ENCODE assay signal across 20 mouse cellular contexts in the genomic region with DNA sequence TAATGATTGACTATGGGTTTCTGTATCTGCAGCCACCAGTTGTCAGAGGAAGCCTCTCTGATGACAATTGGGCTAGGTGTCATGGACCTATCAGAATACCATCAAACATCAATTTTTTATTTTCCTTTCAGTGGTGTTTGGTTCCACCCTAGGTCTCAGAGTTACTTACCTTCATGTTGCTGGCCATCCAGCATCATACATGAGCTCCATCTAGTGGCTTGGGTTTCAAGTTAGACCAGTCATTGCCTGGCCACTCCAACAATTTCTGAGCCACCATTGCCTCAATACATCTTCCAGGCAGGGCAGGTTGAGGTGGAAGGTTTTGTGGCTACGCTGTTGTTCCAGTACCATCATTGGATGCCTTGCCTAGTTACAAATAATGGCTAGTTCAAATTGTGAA.
DNase-seq lines count a peak whose midpoint lies in the region; ATAC-seq and TF ChIP-seq lines count a peak whose summit lies in the region.
"Had no signal": no experiment of that assay in that cellular context is flagged by ENCODE, and none has a peak within 500 bp of the region (broad histone marks: within the 10 kb centered on the region; RNA-seq: fewer than 3 reads in every experiment).

No protein-coding gene starts in this region.

- no peaks in the 10 kb centered on the region for H3K9me3 ChIP-seq in intestine, postnatal 0 days (ENCODE audit: control insufficient read depth)
- no peaks in the 10 kb centered on the region for H3K9me3 ChIP-seq in intestine, embryonic 15.5 days
- H3K9me3 ChIP-seq: forebrain, embryonic 10.5 days; heart, embryonic 15.5 days; limb, embryonic 13.5 days; liver, embryonic 13.5 days; midbrain, embryonic 13.5 days had no signal

- H3K9ac ChIP-seq in intestine, postnatal 0 days (ENCODE audit: low read depth, low read length): no peak overlapping the region
- no peak overlapping the region for H3K9ac ChIP-seq in intestine, embryonic 15.5 days
- H3K9ac ChIP-seq: heart, embryonic 15.5 days; limb, embryonic 13.5 days; liver, embryonic 13.5 days; midbrain, embryonic 13.5 days had no signal

- no peak overlapping the region for H3K4me3 ChIP-seq in intestine, postnatal 0 days (ENCODE audit: low read depth, low read length)
- no peak overlapping the region for H3K4me3 ChIP-seq in intestine, embryonic 15.5 days (replicated peaks)
- H3K4me3 ChIP-seq: forebrain, embryonic 10.5 days; heart, adult 2 months; heart, embryonic 15.5 days; limb, embryonic 13.5 days; liver, embryonic 13.5 days; midbrain, embryonic 13.5 days; myocyte had no signal

- TF ChIP-seq CTCF in intestine, postnatal 0 days (IDR thresholded peaks at IDR 0.05; ENCODE audit: low read depth): peak; percentile 34

- WGBS in intestine, postnatal 0 days: 86% methylated on average over 1 of the region's 1 CpGs
- WGBS in intestine, embryonic 15.5 days: 97% methylated on average over 1 of the region's 1 CpGs

- H3K4me1 ChIP-seq in intestine, postnatal 0 days (replicated peaks; ENCODE audit: control insufficient read depth, insufficient read depth, low read length): no peaks in the 10 kb centered on the region
- H3K4me1 ChIP-seq in intestine, embryonic 15.5 days (replicated peaks): no peaks in the 10 kb centered on the region
- H3K4me1 ChIP-seq: forebrain, embryonic 10.5 days; heart, embryonic 15.5 days; limb, embryonic 13.5 days; liver, embryonic 13.5 days; midbrain, embryonic 13.5 days had no signal

- H3K36me3 ChIP-seq in intestine, postnatal 0 days (ENCODE audit: control insufficient read depth, insufficient read depth): no peaks in the 10 kb centered on the region
- no peaks in the 10 kb centered on the region for H3K36me3 ChIP-seq in intestine, embryonic 15.5 days
- H3K36me3 ChIP-seq: forebrain, embryonic 10.5 days; heart, embryonic 15.5 days; limb, embryonic 13.5 days; liver, embryonic 13.5 days; midbrain, embryonic 13.5 days had no signal

- no peaks in the 10 kb centered on the region for H3K27me3 ChIP-seq in intestine, postnatal 0 days (replicated peaks; ENCODE audit: control insufficient read depth, insufficient read depth, low read length)
- H3K27me3 ChIP-seq in intestine, embryonic 15.5 days (replicated peaks): no peaks in the 10 kb centered on the region
- H3K27me3 ChIP-seq: heart, embryonic 15.5 days; limb, embryonic 13.5 days; liver, embryonic 13.5 days; midbrain, embryonic 13.5 days had no signal

- no peak overlapping the region for H3K4me2 ChIP-seq in intestine, postnatal 0 days (replicated peaks; ENCODE audit: low read depth)
- no peak overlapping the region for H3K4me2 ChIP-seq in intestine, embryonic 15.5 days (replicated peaks)
- H3K4me2 ChIP-seq: heart, embryonic 15.5 days; limb, embryonic 13.5 days; liver, embryonic 13.5 days; midbrain, embryonic 13.5 days had no signal

- ATAC-seq in intestine, postnatal 0 days: no peak
- ATAC-seq in intestine, embryonic 15.5 days: no peak
- ATAC-seq: midbrain, embryonic 13.5 days had no signal

- peak; percentile 19 to 20 for DNase-seq in cerebellum, postnatal 10 days
- no peak for DNase-seq in cerebellum, postnatal 25 days
- DNase-seq in ES-CJ7 (ENCODE audit: low read depth, low spot score): peak; percentile 11
- peak; percentile 20 for DNase-seq in embryo, embryonic 11 days
- DNase-seq in adrenal gland, adult 18-20 months (ENCODE audit: low spot score in 2 of 2): no peak
- DNase-seq in yolk sac, embryonic 10.5 days (ENCODE audit: low spot score): no peak
- DNase-seq: cerebellum, adult 9-11 months; gastrocnemius, postnatal 14 days; heart, adult 2 months; heart, postnatal 4 days; kidney, postnatal 4 days; liver, embryonic 13.5 days; thymus, postnatal 25 days had no signal

- H3K27ac ChIP-seq in intestine, postnatal 0 days (ENCODE audit: low read depth, low read length): no peak overlapping the region
- H3K27ac ChIP-seq in intestine, embryonic 15.5 days: no peak overlapping the region
- H3K27ac ChIP-seq: forebrain, embryonic 10.5 days; heart, adult 2 months; heart, embryonic 15.5 days; limb, embryonic 13.5 days; liver, embryonic 13.5 days; midbrain, embryonic 13.5 days had no signal

Comparison
In these comparisons a context has a peak if more than half of its experiments do, and no peak if none do; other contexts are left out.
1. DNase-seq: peak in cerebellum, postnatal 10 days (2 of 2), ES-CJ7 (single experiment) and embryo, embryonic 11 days (single experiment); none in cerebellum, postnatal 25 days (0 of 2), adrenal gland, adult 18-20 months (0 of 2) and yolk sac, embryonic 10.5 days (single experiment).